Mouse (Mus musculus): ENCODE results near the gene Ppp1r1b.
A peak's percentile ranks its signal among the peaks of the same experiment; 100 is the strongest.

The Ppp1r1b gene

GRCm38 (mm10) chr11:98348083-98348961 is at the start of gene Ppp1r1b:
Ppp1r1b (plus strand) TSS chr11:98348404.
- peak; percentile 73 for DNase-seq

GRCm38 (mm10) chr11:98298484-98299205 is 49.6 kb upstream of the Ppp1r1b start:
- DNase-seq, result no peak

GRCm38 (mm10) chr11:98313790-98314323 is 34.3 kb upstream of the Ppp1r1b start:
- DNase-seq, result peak; percentile 52

- no peak for DNase-seq
These were observed 30.7 kb upstream of the Ppp1r1b start for GRCm38 (mm10) chr11:98317479-98317878.

- DNase-seq, result peak; percentile 47
These were observed 29.6 kb upstream of the Ppp1r1b start for GRCm38 (mm10) chr11:98318421-98319116.

- DNase-seq, result peak; percentile 57
These were observed 29.1 kb upstream of the Ppp1r1b start for GRCm38 (mm10) chr11:98319120-98319519.

GRCm38 (mm10) chr11:98319544-98319943 is 28.7 kb upstream of the Ppp1r1b start:
- DNase-seq, result no peak

GRCm38 (mm10) chr11:98319944-98320343 is 28.3 kb upstream of the Ppp1r1b start:
- DNase-seq, result no peak

- peak; percentile 65 for DNase-seq
These were observed 27.8 kb upstream of the Ppp1r1b start for GRCm38 (mm10) chr11:98320381-98320780.

- DNase-seq, result peak; percentile 62
These were observed 27.2 kb upstream of the Ppp1r1b start for GRCm38 (mm10) chr11:98320806-98321676.

- no peak for DNase-seq
These were observed 26.6 kb upstream of the Ppp1r1b start for GRCm38 (mm10) chr11:98321677-98322003.

- no peak for DNase-seq
These were observed 26.0 kb upstream of the Ppp1r1b start for GRCm38 (mm10) chr11:98322159-98322558.

GRCm38 (mm10) chr11:98323136-98323866 is 24.9 kb upstream of the Ppp1r1b start:
- peak; percentile 55 for DNase-seq

- peak; percentile 32 for DNase-seq
These were observed 24.3 kb upstream of the Ppp1r1b start for GRCm38 (mm10) chr11:98323933-98324332.

- peak; percentile 47 for DNase-seq
These were observed 22.9 kb upstream of the Ppp1r1b start for GRCm38 (mm10) chr11:98325191-98325820.

GRCm38 (mm10) chr11:98325821-98326218 is 22.4 kb upstream of the Ppp1r1b start:
- no peak for DNase-seq

- DNase-seq, result peak; percentile 33
These were observed 21.5 kb upstream of the Ppp1r1b start for GRCm38 (mm10) chr11:98326741-98327135.

- peak; percentile 54 for DNase-seq
These were observed 20.8 kb upstream of the Ppp1r1b start for GRCm38 (mm10) chr11:98327136-98328030.

- DNase-seq, result no peak
These were observed 20.2 kb upstream of the Ppp1r1b start for GRCm38 (mm10) chr11:98328031-98328370.
